Mouse (Mus musculus) forebrain, embryonic 12.5 days (tissue): Measurements from ENCODE around the gene Smco3. TPM values are rescaled to one million over a fixed set of nuclear protein-coding genes. Genes with fewer than 3 reads are reported as not detected.
A peak's percentile ranks its signal among the peaks of the same experiment; 100 is the strongest.

Experiments
- ATAC-seq: fragments of 200-750 bp; cut with Nextera tagmentation; 2 replicates; pipeline ENCODE4 v1.8.0; 2017; ENCODE audit warnings: moderate TSS enrichment; ENCODE audit not compliant: low FRiP score
- H3K27ac ChIP-seq: fragments of 300-500 bp; sonication (generic); 2 replicates; pipeline ENCODE4 v1.5.1; 2016; ENCODE audit warnings: mild to moderate bottlenecking
- H3K27me3 ChIP-seq: fragments of 300-500 bp; sonication (generic); 2 replicates; pipeline ENCODE4 v1.6.1; 2016; ENCODE audit warnings: mild to moderate bottlenecking
- H3K36me3 ChIP-seq: fragments of 300-500 bp; sonication (generic); replicated peaks from 2 replicates; pipeline ENCODE4 v1.6.1; 2016; ENCODE audit warnings: mild to moderate bottlenecking
- H3K4me1 ChIP-seq: fragments of 300-500 bp; sonication (generic); 2 replicates; pipeline ENCODE4 v1.6.1; 2016
- H3K4me2 ChIP-seq: fragments of 300-500 bp; sonication (generic); 2 replicates; pipeline ENCODE4 v1.6.1; 2016; ENCODE audit warnings: mild to moderate bottlenecking, moderate library complexity
- H3K4me3 ChIP-seq: fragments of 300-500 bp; sonication (generic); replicated peaks from 2 replicates; pipeline ENCODE4 v1.5.1; 2016; ENCODE audit warnings: mild to moderate bottlenecking
- H3K9ac ChIP-seq: fragments of 300-500 bp; sonication (generic); 2 replicates; pipeline ENCODE4 v1.6.1; 2016; ENCODE audit warnings: mild to moderate bottlenecking
- H3K9me3 ChIP-seq: fragments of 300-500 bp; sonication (generic); 2 replicates; pipeline ENCODE4 v1.6.1; 2016
- WGBS: fragments of 180-500 bp; shearing (Covaris S2); methylation state at CpG from one replicate; pipeline ENCODE4 v1.1.7; 2016; 5-methylcytosine and 5-hydroxymethylcytosine counted together
- polyA plus RNA-seq: library from polyadenylated mRNA; unstranded; fragments of >200 nt; fragmentation: Nextera tagmentation; extraction: Ambion mirVana; gene quantifications from 2 replicates; pipeline ENCODE4 v1.2.1, GENCODE M21; 2016

The Smco3 gene
- polyA plus RNA-seq, 1 experiment from 2014 or later: 0.52 TPM

DNA sequence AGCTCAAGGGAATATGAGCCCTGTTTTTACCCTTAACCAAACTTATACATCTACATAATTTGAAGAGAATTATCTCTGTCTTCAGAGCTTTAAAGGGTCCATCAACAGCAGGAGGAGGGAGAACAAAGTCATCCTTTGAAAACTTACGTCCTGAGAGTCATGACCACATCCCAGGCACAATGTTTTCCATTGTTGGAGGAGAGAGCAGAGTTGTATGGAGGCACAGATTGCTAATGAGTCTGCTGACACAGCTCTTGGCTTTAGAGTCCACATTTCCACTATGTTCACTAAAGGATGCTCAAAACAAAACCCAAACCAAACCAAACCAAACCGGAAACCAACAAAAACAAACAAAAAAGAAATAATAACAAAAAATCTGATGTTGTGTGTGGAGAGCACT lies 9.7 kb upstream of the Smco3 start:
- H3K4me2 ChIP-seq: no peak overlapping the region
- ATAC-seq: no peak
- H3K4me3 ChIP-seq: no peak overlapping the region
- no peaks in the 10 kb centered on the region for H3K36me3 ChIP-seq
- H3K9me3 ChIP-seq: no peaks in the 10 kb centered on the region
- H3K27ac ChIP-seq: no peak overlapping the region
- H3K4me1 ChIP-seq: no peaks in the 10 kb centered on the region
- WGBS: 62% methylated on average over 2 of the region's 2 CpGs
- no peaks in the 10 kb centered on the region for H3K27me3 ChIP-seq
- no peak overlapping the region for H3K9ac ChIP-seq

- 86% methylated on average over 3 of the region's 3 CpGs for WGBS
- Histone ChIP-seq H3K9me3 (no peaks in the 10 kb centered on the region), H3K27ac (no peak overlapping the region), H3K36me3 (no peaks in the 10 kb centered on the region), H3K27me3 (peaks cover 4% of the 10 kb centered on the region; the same call in 1 of the 2 replicates), H3K4me1 (no peaks in the 10 kb centered on the region), H3K9ac (no peak overlapping the region), H3K4me2 (no peak overlapping the region), H3K4me3 (no peak overlapping the region)
- ATAC-seq: no peak
Measured at GRCm38 (mm10) chr6:136837323-136837722, 2.1 kb upstream of the Smco3 start.

DNA sequence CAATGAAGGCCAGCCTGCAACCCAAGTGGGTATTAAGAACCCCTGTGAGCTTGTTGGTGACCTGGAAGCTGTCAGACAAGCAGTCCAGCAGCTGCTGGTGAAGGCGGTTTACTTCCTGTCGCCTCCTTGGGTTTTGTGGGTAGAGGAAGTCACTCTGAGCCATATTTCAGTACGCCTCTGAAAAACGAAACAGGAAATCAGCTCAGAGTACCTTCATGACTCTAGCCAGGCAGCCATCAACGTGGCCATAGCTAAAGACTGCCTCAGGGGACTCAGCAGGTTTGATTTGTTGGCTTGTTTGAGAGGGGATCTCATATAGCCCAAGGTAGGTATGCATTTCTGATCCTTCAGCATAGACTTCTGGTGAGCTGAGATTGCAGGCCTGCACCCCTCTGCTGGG lies 3.5 kb downstream of the Smco3 start:
- no peak overlapping the region for H3K4me3 ChIP-seq
- peaks cover 9% of the 10 kb centered on the region for H3K4me1 ChIP-seq
- H3K9me3 ChIP-seq: no peaks in the 10 kb centered on the region
- H3K36me3 ChIP-seq: no peaks in the 10 kb centered on the region
- WGBS: 77% methylated on average over 5 of the region's 5 CpGs
- no peak overlapping the region for H3K9ac ChIP-seq
- peaks cover 16% of the 10 kb centered on the region for H3K27me3 ChIP-seq
- no peak overlapping the region for H3K27ac ChIP-seq
- no peak overlapping the region for H3K4me2 ChIP-seq
- ATAC-seq: no peak

- WGBS: 38% methylated on average over 4 of the region's 4 CpGs
- peaks cover 9% of the 10 kb centered on the region for H3K4me1 ChIP-seq
- no peaks in the 10 kb centered on the region for H3K9me3 ChIP-seq
- H3K27ac ChIP-seq: peak overlapping the region; percentile 81
- H3K4me2 ChIP-seq: peak overlapping the region; percentile 59
- H3K36me3 ChIP-seq: peaks cover 16% of the 10 kb centered on the region
- peak overlapping the region; percentile 99 for H3K4me3 ChIP-seq
- H3K27me3 ChIP-seq: peaks cover 12% of the 10 kb centered on the region; the same call in 1 of the 2 replicates
- H3K9ac ChIP-seq: peak overlapping the region; percentile 59
- ATAC-seq: peak; percentile 1; the same call in 1 of the 2 replicates
Measured at GRCm38 (mm10) chr6:136828681-136829080, 6.6 kb downstream of the Smco3 start.

- no peaks in the 10 kb centered on the region for H3K9me3 ChIP-seq
- H3K27me3 ChIP-seq: peaks cover 12% of the 10 kb centered on the region; the same call in 1 of the 2 replicates
- peaks cover 18% of the 10 kb centered on the region for H3K36me3 ChIP-seq
- peak within 1 kb of the TSS; percentile 81 for H3K27ac ChIP-seq
- peak within 1 kb of the TSS; percentile 96 for H3K9ac ChIP-seq
- ATAC-seq: peak; percentile 100
- H3K4me2 ChIP-seq: peak within 1 kb of the TSS; percentile 75
- WGBS: under 1% methylated on average over 45 of the region's 45 CpGs
- peak within 1 kb of the TSS; percentile 99 for H3K4me3 ChIP-seq
- H3K4me1 ChIP-seq: peaks cover 9% of the 10 kb centered on the region
Measured at GRCm38 (mm10) chr6:136827881-136828561, 7.2 kb downstream of the Smco3 start, which contains the start of gene Wbp11. Wbp11 (minus strand) TSS chr6:136828233.

DNA sequence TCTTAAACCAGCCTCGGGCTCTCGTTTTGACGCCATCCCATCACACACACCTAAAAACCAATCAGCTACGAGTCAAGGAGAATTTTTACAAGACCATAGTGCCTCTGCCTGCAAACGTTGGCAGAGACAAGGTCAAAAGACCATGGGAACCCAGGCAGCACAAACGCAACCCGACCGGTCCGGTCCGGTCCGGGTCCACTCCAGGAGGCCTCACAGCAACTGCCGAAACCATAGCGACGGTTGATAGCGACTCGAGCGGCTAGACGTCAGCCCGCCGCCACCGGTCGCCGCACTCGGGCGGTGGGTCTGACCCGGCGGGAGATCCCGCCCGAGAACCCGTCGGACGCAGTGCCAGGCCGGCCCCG lies 7.8 kb downstream of the Smco3 start, which contains the start of gene BC049715:
Gene BC049715 (plus strand): TSS at position 111 of the 365 bp plus-strand sequence.
- H3K36me3 ChIP-seq: peaks cover 23% of the 10 kb centered on the region
- H3K4me2 ChIP-seq: peak within 1 kb of the TSS; percentile 75
- no peak; the same call in 1 of the 2 replicates for ATAC-seq
- peak within 1 kb of the TSS; percentile 96 for H3K9ac ChIP-seq
- H3K4me1 ChIP-seq: peaks cover 9% of the 10 kb centered on the region
- WGBS: under 1% methylated on average over 34 of the region's 34 CpGs
- no peaks in the 10 kb centered on the region for H3K9me3 ChIP-seq
- peak within 1 kb of the TSS; percentile 81 for H3K27ac ChIP-seq
- peaks cover 12% of the 10 kb centered on the region; the same call in 1 of the 2 replicates for H3K27me3 ChIP-seq
- H3K4me3 ChIP-seq: peak within 1 kb of the TSS; percentile 99

DNA sequence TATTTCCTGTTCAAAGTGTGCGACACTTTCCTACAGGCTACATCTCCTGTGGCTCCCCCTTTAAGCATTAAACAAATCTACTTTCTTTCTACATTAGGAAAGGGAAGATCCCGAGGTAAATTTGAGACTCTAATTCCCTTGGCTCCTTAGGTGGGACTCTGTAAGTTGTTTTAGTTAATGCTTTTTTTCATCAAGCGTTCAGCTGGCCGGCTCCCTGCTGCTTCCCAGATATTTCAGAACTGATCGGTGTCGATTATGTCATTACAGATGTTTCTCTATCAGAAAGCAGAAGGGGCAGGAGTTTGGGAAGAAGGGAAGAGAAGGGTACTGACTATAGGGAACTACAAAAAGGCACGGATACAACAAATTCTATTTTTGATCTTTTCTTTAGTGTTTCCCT lies 8.1 kb downstream of the Smco3 start:
- 18% methylated on average over 7 of the region's 7 CpGs for WGBS
- H3K9me3 ChIP-seq: no peaks in the 10 kb centered on the region
- H3K36me3 ChIP-seq: peaks cover 27% of the 10 kb centered on the region
- peaks cover 9% of the 10 kb centered on the region for H3K4me1 ChIP-seq
- H3K4me2 ChIP-seq: peak overlapping the region; percentile 75
- H3K27ac ChIP-seq: no peak overlapping the region
- peaks cover 12% of the 10 kb centered on the region; the same call in 1 of the 2 replicates for H3K27me3 ChIP-seq
- ATAC-seq: no peak
- H3K4me3 ChIP-seq: peak overlapping the region; percentile 99
- peak overlapping the region; percentile 96 for H3K9ac ChIP-seq

- H3K9ac ChIP-seq: no peak overlapping the region
- peaks cover 9% of the 10 kb centered on the region for H3K4me1 ChIP-seq
- no peak overlapping the region for H3K27ac ChIP-seq
- no peaks in the 10 kb centered on the region for H3K27me3 ChIP-seq
- WGBS: 95% methylated on average over 8 of the region's 8 CpGs
- H3K9me3 ChIP-seq: no peaks in the 10 kb centered on the region
- no peak overlapping the region for H3K4me2 ChIP-seq
- ATAC-seq: no peak
- no peak overlapping the region for H3K4me3 ChIP-seq
- H3K36me3 ChIP-seq: peaks cover 48% of the 10 kb centered on the region
Measured at GRCm38 (mm10) chr6:136824987-136825386, 10.3 kb downstream of the Smco3 start.

GRCm38 (mm10) chr6:136821086-136821485 lies 14.2 kb downstream of the Smco3 start:
- ATAC-seq: no peak
- H3K4me2 ChIP-seq: no peak overlapping the region
- H3K27ac ChIP-seq: no peak overlapping the region
- no peaks in the 10 kb centered on the region for H3K27me3 ChIP-seq
- peaks cover 86% of the 10 kb centered on the region for H3K36me3 ChIP-seq
- no peaks in the 10 kb centered on the region for H3K4me1 ChIP-seq
- 92% methylated on average over 18 of the region's 18 CpGs for WGBS
- H3K9me3 ChIP-seq: no peaks in the 10 kb centered on the region
- no peak overlapping the region for H3K9ac ChIP-seq
- no peak overlapping the region for H3K4me3 ChIP-seq

GRCm38 (mm10) chr6:136820381-136820780 lies 14.9 kb downstream of the Smco3 start:
- 96% methylated on average over 21 of the region's 21 CpGs for WGBS
- ATAC-seq: no peak
- Histone ChIP-seq H3K27ac (no peak overlapping the region), H3K27me3 (no peaks in the 10 kb centered on the region), H3K4me3 (no peak overlapping the region), H3K4me2 (no peak overlapping the region), H3K4me1 (no peaks in the 10 kb centered on the region), H3K36me3 (peaks cover 91% of the 10 kb centered on the region), H3K9ac (no peak overlapping the region), H3K9me3 (no peaks in the 10 kb centered on the region)

DNA sequence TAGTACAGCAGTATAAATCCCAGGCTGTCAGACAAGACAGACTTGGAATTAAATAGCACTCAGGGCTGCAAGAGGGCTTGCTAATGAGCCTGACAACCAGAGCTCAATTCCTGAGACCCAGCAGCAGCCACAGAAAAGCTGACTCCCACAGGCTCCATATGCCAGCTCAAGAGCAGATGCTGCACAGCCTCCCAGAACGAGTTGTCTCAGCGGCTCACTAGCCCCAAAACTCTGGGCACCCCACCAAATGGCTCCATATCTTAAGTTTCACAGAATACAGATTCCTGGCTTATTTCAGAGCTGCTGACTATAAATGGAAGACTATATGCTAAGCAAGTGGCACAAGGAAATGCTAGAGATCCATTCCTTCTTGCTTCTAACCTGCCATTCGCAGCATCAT lies 17.7 kb downstream of the Smco3 start:
- Histone ChIP-seq H3K4me2 (no peak overlapping the region), H3K36me3 (peaks cover 95% of the 10 kb centered on the region), H3K4me3 (no peak overlapping the region), H3K4me1 (no peaks in the 10 kb centered on the region), H3K9me3 (no peaks in the 10 kb centered on the region), H3K27me3 (no peaks in the 10 kb centered on the region), H3K9ac (no peak overlapping the region), H3K27ac (no peak overlapping the region)
- 94% methylated on average over 3 of the region's 3 CpGs for WGBS
- no peak for ATAC-seq

GRCm38 (mm10) chr6:136816826-136817225 lies 18.4 kb downstream of the Smco3 start:
- Histone ChIP-seq H3K9me3 (no peaks in the 10 kb centered on the region), H3K27ac (no peak overlapping the region), H3K27me3 (no peaks in the 10 kb centered on the region), H3K4me1 (no peaks in the 10 kb centered on the region), H3K36me3 (peaks cover 95% of the 10 kb centered on the region), H3K4me3 (no peak overlapping the region), H3K9ac (no peak overlapping the region), H3K4me2 (no peak overlapping the region)
- WGBS: 95% methylated on average over 21 of the region's 21 CpGs
- ATAC-seq: no peak

GRCm38 (mm10) chr6:136815381-136815780 lies 19.9 kb downstream of the Smco3 start:
- Histone ChIP-seq H3K36me3 (peaks cover 82% of the 10 kb centered on the region), H3K9me3 (no peaks in the 10 kb centered on the region), H3K4me1 (no peaks in the 10 kb centered on the region), H3K4me3 (no peak overlapping the region), H3K27ac (no peak overlapping the region), H3K27me3 (no peaks in the 10 kb centered on the region), H3K4me2 (no peak overlapping the region), H3K9ac (no peak overlapping the region)
- ATAC-seq: no peak
- WGBS: 96% methylated on average over 7 of the region's 7 CpGs
